Mouse (Mus musculus): Measurements from ENCODE around the gene Ano1.

Ano1 gene

GRCm38 (mm10) chr7:144751833-144752232 lies at the start of gene Ano1:
TSS of gene Ano1 (minus strand) at chr7:144751974.
- in situ Hi-C loops (cut with MboI; ENCODE audit: low pct_unique_long_range_greater_than_20kb in 1 of 2, low sequenced_read_pairs in 2 of 2, unreplicated experiment in 1 of 2): no loop called here

- in situ Hi-C loops (cut with MboI; ENCODE audit: low pct_unique_long_range_greater_than_20kb in 1 of 2, low sequenced_read_pairs in 2 of 2, unreplicated experiment in 1 of 2): no loop called here
These were observed 46.7 kb upstream of the Ano1 start for GRCm38 (mm10) chr7:144798471-144798870.

- in situ Hi-C loops (cut with MboI; ENCODE audit: low pct_unique_long_range_greater_than_20kb in 1 of 2, low sequenced_read_pairs in 2 of 2, unreplicated experiment in 1 of 2): no loop called here
These were observed 45.4 kb upstream of the Ano1 start for GRCm38 (mm10) chr7:144796986-144797735.

GRCm38 (mm10) chr7:144795976-144796474 lies 44.3 kb upstream of the Ano1 start:
- in situ Hi-C loops (cut with MboI; ENCODE audit: low pct_unique_long_range_greater_than_20kb in 1 of 2, low sequenced_read_pairs in 2 of 2, unreplicated experiment in 1 of 2): no loop called here

- in situ Hi-C loops (cut with MboI; ENCODE audit: low pct_unique_long_range_greater_than_20kb in 1 of 2, low sequenced_read_pairs in 2 of 2, unreplicated experiment in 1 of 2): loop anchor here (5.0 kb wide), 2 partner anchors 49 to 99 kb away; no protein-coding TSS in a partner anchor
These were observed 41.5 kb upstream of the Ano1 start for GRCm38 (mm10) chr7:144793296-144793695.

GRCm38 (mm10) chr7:144791426-144791825 lies 39.7 kb upstream of the Ano1 start:
- in situ Hi-C loops (cut with MboI; ENCODE audit: low pct_unique_long_range_greater_than_20kb in 1 of 2, low sequenced_read_pairs in 2 of 2, unreplicated experiment in 1 of 2): loop anchor here (5.0 kb wide), 2 partner anchors 51 to 101 kb away; no protein-coding TSS in a partner anchor

- in situ Hi-C loops (cut with MboI; ENCODE audit: low pct_unique_long_range_greater_than_20kb in 1 of 2, low sequenced_read_pairs in 2 of 2, unreplicated experiment in 1 of 2): loop anchor here (5.0 to 10.0 kb wide), 5 partner anchors 52 to 455 kb away; partner anchors contain the start of gene Fadd (in 1 of the 2)
These were observed 38.1 kb upstream of the Ano1 start for GRCm38 (mm10) chr7:144789601-144790556.

- in situ Hi-C loops (cut with MboI; ENCODE audit: low pct_unique_long_range_greater_than_20kb in 1 of 2, low sequenced_read_pairs in 2 of 2, unreplicated experiment in 1 of 2): loop anchor here (10.0 kb wide), 3 partner anchors 114 to 456 kb away; partner anchors contain the start of gene Fadd (in 1 of the 2)
These were observed 36.9 kb upstream of the Ano1 start for GRCm38 (mm10) chr7:144788631-144789030.

GRCm38 (mm10) chr7:144787501-144787900 lies 35.7 kb upstream of the Ano1 start:
- in situ Hi-C loops (cut with MboI; ENCODE audit: low pct_unique_long_range_greater_than_20kb in 1 of 2, low sequenced_read_pairs in 2 of 2, unreplicated experiment in 1 of 2): loop anchor here (10.0 kb wide), 3 partner anchors 113 to 457 kb away; partner anchors contain the start of gene Fadd (in 1 of the 2)

- in situ Hi-C loops (cut with MboI; ENCODE audit: low pct_unique_long_range_greater_than_20kb in 1 of 2, low sequenced_read_pairs in 2 of 2, unreplicated experiment in 1 of 2): loop anchor here (10.0 kb wide), 3 partner anchors 112 to 458 kb away; partner anchors contain the start of gene Fadd (in 1 of the 2)
These were observed 34.8 kb upstream of the Ano1 start for GRCm38 (mm10) chr7:144786571-144786970.

- in situ Hi-C loops (cut with MboI; ENCODE audit: low pct_unique_long_range_greater_than_20kb in 1 of 2, low sequenced_read_pairs in 2 of 2, unreplicated experiment in 1 of 2): loop anchor here (5.0 to 10.0 kb wide), 4 partner anchors 109 to 461 kb away; partner anchors contain the start of gene Fadd (in 2 of the 2)
These were observed 32.4 kb upstream of the Ano1 start for GRCm38 (mm10) chr7:144784176-144784575.

- in situ Hi-C loops (cut with MboI; ENCODE audit: low pct_unique_long_range_greater_than_20kb in 1 of 2, low sequenced_read_pairs in 2 of 2, unreplicated experiment in 1 of 2): loop anchor here (5.0 to 10.0 kb wide), 4 partner anchors 108 to 462 kb away; partner anchors contain the start of gene Fadd (in 2 of the 2)
These were observed 30.6 kb upstream of the Ano1 start for GRCm38 (mm10) chr7:144782402-144782801.

GRCm38 (mm10) chr7:144781337-144781736 lies 29.6 kb upstream of the Ano1 start:
- in situ Hi-C loops (cut with MboI; ENCODE audit: low pct_unique_long_range_greater_than_20kb in 1 of 2, low sequenced_read_pairs in 2 of 2, unreplicated experiment in 1 of 2): loop anchor here (5.0 to 10.0 kb wide), 4 partner anchors 107 to 463 kb away; partner anchors contain the start of gene Fadd (in 2 of the 2)

- in situ Hi-C loops (cut with MboI; ENCODE audit: low pct_unique_long_range_greater_than_20kb in 1 of 2, low sequenced_read_pairs in 2 of 2, unreplicated experiment in 1 of 2): loop anchor here (5.0 to 10.0 kb wide), 4 partner anchors 105 to 465 kb away; partner anchors contain the start of gene Fadd (in 2 of the 2)
These were observed 28.4 kb upstream of the Ano1 start for GRCm38 (mm10) chr7:144780190-144780589.

GRCm38 (mm10) chr7:144779691-144780090 lies 27.9 kb upstream of the Ano1 start:
- in situ Hi-C loops (cut with MboI; ENCODE audit: low pct_unique_long_range_greater_than_20kb in 1 of 2, low sequenced_read_pairs in 2 of 2, unreplicated experiment in 1 of 2): loop anchor here (5.0 to 10.0 kb wide), 4 partner anchors 105 to 465 kb away; partner anchors contain the start of gene Fadd (in 2 of the 2)

GRCm38 (mm10) chr7:144777805-144778204 lies 26.0 kb upstream of the Ano1 start:
- in situ Hi-C loops (cut with MboI; ENCODE audit: low pct_unique_long_range_greater_than_20kb in 1 of 2, low sequenced_read_pairs in 2 of 2, unreplicated experiment in 1 of 2): no loop called here

GRCm38 (mm10) chr7:144775804-144776447 lies 24.2 kb upstream of the Ano1 start:
- in situ Hi-C loops (cut with MboI; ENCODE audit: low pct_unique_long_range_greater_than_20kb in 1 of 2, low sequenced_read_pairs in 2 of 2, unreplicated experiment in 1 of 2): no loop called here

GRCm38 (mm10) chr7:144775214-144775613 lies 23.4 kb upstream of the Ano1 start:
- in situ Hi-C loops (cut with MboI; ENCODE audit: low pct_unique_long_range_greater_than_20kb in 1 of 2, low sequenced_read_pairs in 2 of 2, unreplicated experiment in 1 of 2): no loop called here
